Comparison of ENCODE assay signal across 39 mouse cellular contexts in genomic region chr15:102917972-102918572, GRCm38 (mm10). TPM values are rescaled to one million over a fixed set of nuclear protein-coding genes. Genes with fewer than 3 reads are reported as not detected.
DNase-seq lines count a peak whose midpoint lies in the region; ATAC-seq lines count a peak whose summit lies in the region.
"Had no signal": no experiment of that assay in that cellular context is flagged by ENCODE, and none has a peak within 500 bp of the region (broad histone marks: within the 10 kb centered on the region; RNA-seq: fewer than 3 reads in every experiment).

No protein-coding gene starts in this region.

- DNase-seq in intestine, embryonic 14.5 days (ENCODE audit: low spot score), result peak; percentile 58
- DNase-seq in embryo, embryonic 10 days (ENCODE audit: low spot score), result peak; percentile 26
- DNase-seq in embryo, embryonic 11 days, result peak; percentile 44
- DNase-seq in mesoderm, embryonic 11.5 days (ENCODE audit: low read depth, low spot score), result peak; percentile 19
- DNase-seq in lung, postnatal 10 days, result no peak
- DNase-seq: adrenal gland, adult 2 months; adrenal gland, postnatal 36 days; cerebellum, adult 2 months; cerebellum, postnatal 14 days; gastrocnemius, adult 2 months; gastrocnemius, postnatal 36 days; heart, adult 2 months; kidney, adult 2 months; kidney, postnatal 36 days; liver, embryonic 13.5 days; lung, adult 18-20 months; right cerebral cortex, adult 18-20 months; spleen, adult 18-20 months; thymus, postnatal 14 days had no signal

- H3K9me3 ChIP-seq in intestine, embryonic 14.5 days (ENCODE audit: control insufficient read depth, low read length), result no peaks in the 10 kb centered on the region
- no peaks in the 10 kb centered on the region for H3K9me3 ChIP-seq in intestine, embryonic 16.5 days (ENCODE audit: control insufficient read depth, low read length)
- H3K9me3 ChIP-seq: heart, embryonic 12.5 days; hindbrain, embryonic 15.5 days; liver, embryonic 13.5 days had no signal

- no peaks in the 10 kb centered on the region for H3K4me1 ChIP-seq in intestine, embryonic 14.5 days (replicated peaks; ENCODE audit: control insufficient read depth, insufficient read depth, low read length)
- 0 out of 2 replicates have a peak, but pooled peaks cover 4% of the 10 kb centered on the region for H3K4me1 ChIP-seq in intestine, embryonic 16.5 days (ENCODE audit: control insufficient read depth, insufficient read depth, low read length)
- H3K4me1 ChIP-seq: liver, embryonic 13.5 days had no signal

- no peak overlapping the region for H3K9ac ChIP-seq in intestine, embryonic 14.5 days (ENCODE audit: low read length)
- H3K9ac ChIP-seq in intestine, embryonic 16.5 days (ENCODE audit: low read depth, low read length), result no peak overlapping the region
- H3K9ac ChIP-seq: heart, embryonic 12.5 days; hindbrain, embryonic 15.5 days; liver, embryonic 13.5 days had no signal

- ATAC-seq in intestine, embryonic 14.5 days (replicated peaks; ENCODE audit: low FRiP score, low TSS enrichment, low read depth), result no peak
- no peak for ATAC-seq in intestine, embryonic 16.5 days
- ATAC-seq in CD4-positive, CD25-positive, alpha-beta regulatory T cell, adult 4 months, result no peak
- ATAC-seq: activated CD4-positive, CD25-positive, alpha-beta regulatory T cell, adult 4 months; forebrain, embryonic 16.5 days; inflammation-experienced regulatory T-cells, adult 6 months; lung, postnatal 0 days had no signal

- no peak overlapping the region for H3K4me2 ChIP-seq in intestine, embryonic 14.5 days (ENCODE audit: low read length)
- H3K4me2 ChIP-seq in intestine, embryonic 16.5 days (ENCODE audit: low read depth, low read length), result no peak overlapping the region
- H3K4me2 ChIP-seq: heart, embryonic 12.5 days; hindbrain, embryonic 15.5 days; liver, embryonic 13.5 days had no signal

- WGBS in intestine, embryonic 14.5 days, result under 1% methylated on average over 20 of the region's 20 CpGs
- 2% methylated on average over 20 of the region's 20 CpGs for WGBS in intestine, embryonic 16.5 days

- H3K27me3 ChIP-seq in intestine, embryonic 14.5 days (replicated peaks; ENCODE audit: control insufficient read depth, insufficient read depth, low read length), result peaks cover 100% of the 10 kb centered on the region
- H3K27me3 ChIP-seq in intestine, embryonic 16.5 days (replicated peaks; ENCODE audit: control insufficient read depth, insufficient read depth, low read length), result peaks cover 87% of the 10 kb centered on the region

- no peak overlapping the region for H3K27ac ChIP-seq in intestine, embryonic 14.5 days (ENCODE audit: low read depth)
- no peak overlapping the region for H3K27ac ChIP-seq in intestine, embryonic 16.5 days (ENCODE audit: low read length)
- H3K27ac ChIP-seq: gastrocnemius, adult 2 months; heart, adult 2 months; hindbrain, embryonic 15.5 days; layer of hippocampus, adult 2 months; left cerebral cortex, adult 2 months; liver, embryonic 13.5 days; macrophage had no signal

- H3K4me3 ChIP-seq in intestine, embryonic 14.5 days (ENCODE audit: low read depth, low read length), result no peak overlapping the region
- no peak overlapping the region for H3K4me3 ChIP-seq in intestine, embryonic 16.5 days (ENCODE audit: low read length)
- H3K4me3 ChIP-seq: erythroblast, embryonic 14.5 days; gastrocnemius, adult 2 months; heart, adult 2 months; heart, embryonic 12.5 days; hindbrain, embryonic 15.5 days; layer of hippocampus, adult 2 months; left cerebral cortex, adult 2 months; liver, embryonic 13.5 days had no signal

- H3K36me3 ChIP-seq in intestine, embryonic 14.5 days (ENCODE audit: control insufficient read depth, insufficient read depth, low read length), result no peaks in the 10 kb centered on the region
- no peaks in the 10 kb centered on the region for H3K36me3 ChIP-seq in intestine, embryonic 16.5 days (ENCODE audit: control insufficient read depth, insufficient read depth, low read length)
- H3K36me3 ChIP-seq: heart, embryonic 12.5 days; hindbrain, embryonic 15.5 days; liver, embryonic 13.5 days had no signal

RNA-seq across cellular contexts. Expression of gene Hoxc13, which starts 2.8 kb away (rescaled TPM):
- not detected in 2 replicates for polyA plus RNA-seq in intestine, embryonic 14.5 days (2014; fragmentation: Nextera tagmentation; extraction: Ambion mirVana)
- not detected in 2 replicates for polyA plus RNA-seq in intestine, embryonic 16.5 days (2015; fragmentation: Nextera tagmentation; extraction: Ambion mirVana)
- polyA plus RNA-seq in CD4-positive, CD25-positive, alpha-beta regulatory T cell, adult 4 months (2017; shearing (Covaris generic)), result not detected
- polyA plus RNA-seq: activated CD4-positive, CD25-positive, alpha-beta regulatory T cell, adult 4 months; adrenal gland, adult 2 months; cerebellum, adult 2 months; cortical plate, adult 2 months; erythroblast, embryonic 14.5 days; forebrain, embryonic 11.5 days; forebrain, embryonic 16.5 days; heart, adult 2 months; heart, postnatal 0 days; hindbrain, embryonic 15.5 days; inflammation-experienced regulatory T-cells, adult 6 months; kidney, adult 2 months; kidney, embryonic 16.5 days; liver, embryonic 13.5 days; lung, postnatal 0 days; macrophage; stomach, embryonic 16.5 days had no signal

RNA-seq across cellular contexts. Expression of gene Hoxc12, which starts 18.5 kb away (rescaled TPM):
- not detected in 2 replicates for polyA plus RNA-seq in intestine, embryonic 14.5 days (2014; fragmentation: Nextera tagmentation; extraction: Ambion mirVana)
- polyA plus RNA-seq in intestine, embryonic 16.5 days (2015; fragmentation: Nextera tagmentation; extraction: Ambion mirVana), result not detected in 2 replicates
- not detected for polyA plus RNA-seq in CD4-positive, CD25-positive, alpha-beta regulatory T cell, adult 4 months (2017; shearing (Covaris generic))
- polyA plus RNA-seq: activated CD4-positive, CD25-positive, alpha-beta regulatory T cell, adult 4 months; adrenal gland, adult 2 months; brain, embryonic 14.5 days; cerebellum, adult 2 months; cortical plate, adult 2 months; embryonic facial prominence, embryonic 14.5 days; erythroblast, embryonic 14.5 days; forebrain, embryonic 11.5 days; forebrain, embryonic 16.5 days; heart, adult 2 months; heart, embryonic 12.5 days; heart, postnatal 0 days; hindbrain, embryonic 15.5 days; inflammation-experienced regulatory T-cells, adult 6 months; kidney, adult 2 months; kidney, embryonic 16.5 days; liver, embryonic 13.5 days; lung, postnatal 0 days; macrophage; stomach, embryonic 16.5 days; urinary bladder, adult 2 months had no signal

RNA-seq across cellular contexts. Expression of gene Hoxc11, which starts 36.2 kb away (rescaled TPM):
- polyA plus RNA-seq in intestine, embryonic 14.5 days (2014; fragmentation: Nextera tagmentation; extraction: Ambion mirVana), result 0.11 TPM in 2 replicates
- polyA plus RNA-seq in intestine, embryonic 16.5 days (2015; fragmentation: Nextera tagmentation; extraction: Ambion mirVana), result 0.06 TPM in 1 of 2 replicates, not detected in the other
- polyA plus RNA-seq in CD4-positive, CD25-positive, alpha-beta regulatory T cell, adult 4 months (2017; shearing (Covaris generic)), result not detected
- polyA plus RNA-seq: activated CD4-positive, CD25-positive, alpha-beta regulatory T cell, adult 4 months; adrenal gland, adult 2 months; brain, embryonic 14.5 days; cerebellum, adult 2 months; cortical plate, adult 2 months; embryonic facial prominence, embryonic 14.5 days; erythroblast, embryonic 14.5 days; forebrain, embryonic 11.5 days; forebrain, embryonic 16.5 days; heart, adult 2 months; heart, embryonic 12.5 days; heart, postnatal 0 days; hindbrain, embryonic 15.5 days; inflammation-experienced regulatory T-cells, adult 6 months; liver, embryonic 13.5 days; lung, postnatal 0 days; macrophage; stomach, embryonic 16.5 days had no signal

RNA-seq across cellular contexts. Expression of gene Hoxc10, which starts 48.5 kb away (rescaled TPM):
- polyA plus RNA-seq in intestine, embryonic 14.5 days (2014; fragmentation: Nextera tagmentation; extraction: Ambion mirVana), result 2.6 and 3.1 TPM in 2 replicates
- polyA plus RNA-seq in intestine, embryonic 16.5 days (2015; fragmentation: Nextera tagmentation; extraction: Ambion mirVana), result 1.1 and 1.3 TPM in 2 replicates
- polyA plus RNA-seq in CD4-positive, CD25-positive, alpha-beta regulatory T cell, adult 4 months (2017; shearing (Covaris generic)), result not detected
- polyA plus RNA-seq: activated CD4-positive, CD25-positive, alpha-beta regulatory T cell, adult 4 months; adrenal gland, adult 2 months; brain, embryonic 14.5 days; cerebellum, adult 2 months; cortical plate, adult 2 months; embryonic facial prominence, embryonic 14.5 days; erythroblast, embryonic 14.5 days; forebrain, embryonic 11.5 days; forebrain, embryonic 16.5 days; heart, adult 2 months; heart, embryonic 12.5 days; heart, postnatal 0 days; hindbrain, embryonic 15.5 days; inflammation-experienced regulatory T-cells, adult 6 months; liver, embryonic 13.5 days; lung, postnatal 0 days; macrophage had no signal

RNA-seq across cellular contexts. Expression of gene Hoxc5, which starts 49.2 kb away (rescaled TPM):
- polyA plus RNA-seq in intestine, embryonic 14.5 days (2014; fragmentation: Nextera tagmentation; extraction: Ambion mirVana), result 12.2 and 14.1 TPM in 2 replicates
- 6.8 and 7.2 TPM in 2 replicates for polyA plus RNA-seq in intestine, embryonic 16.5 days (2015; fragmentation: Nextera tagmentation; extraction: Ambion mirVana)
- polyA plus RNA-seq in CD4-positive, CD25-positive, alpha-beta regulatory T cell, adult 4 months (2017; shearing (Covaris generic)), result not detected
- polyA plus RNA-seq: activated CD4-positive, CD25-positive, alpha-beta regulatory T cell, adult 4 months; cortical plate, adult 2 months; erythroblast, embryonic 14.5 days; forebrain, embryonic 11.5 days; forebrain, embryonic 16.5 days; heart, postnatal 0 days; inflammation-experienced regulatory T-cells, adult 6 months; lung, postnatal 0 days; macrophage had no signal
